Mouse (Mus musculus): ENCODE measurements at regions not wholly inside any gene's neighbourhood (a gene's known extent, or its start where the extent isn't known, plus 50 kb on each side); places are given as distances from the start of the nearest gene placed in this dataset.

- Histone ChIP-seq H3K27ac (no peak overlapping the region), H3K4me2 (no peak overlapping the region), H3K36me3 (no peaks in the 10 kb centered on the region), H3K9ac (no peak overlapping the region), H3K27me3 (no peaks in the 10 kb centered on the region), H3K4me3 (no peak overlapping the region), H3K4me1 (no peaks in the 10 kb centered on the region), H3K9me3 (no peaks in the 10 kb centered on the region)
- ATAC-seq (ENCODE audit: borderline replicate concordance, extremely low read depth, low FRiP score, low TSS enrichment) = no peak
- WGBS = 52% methylated on average over 6 of the region's 6 CpGs
Observed at GRCm38 (mm10) chr4:153885836-153886235, 71.2 kb upstream of the A430005L14Rik start.

DNA sequence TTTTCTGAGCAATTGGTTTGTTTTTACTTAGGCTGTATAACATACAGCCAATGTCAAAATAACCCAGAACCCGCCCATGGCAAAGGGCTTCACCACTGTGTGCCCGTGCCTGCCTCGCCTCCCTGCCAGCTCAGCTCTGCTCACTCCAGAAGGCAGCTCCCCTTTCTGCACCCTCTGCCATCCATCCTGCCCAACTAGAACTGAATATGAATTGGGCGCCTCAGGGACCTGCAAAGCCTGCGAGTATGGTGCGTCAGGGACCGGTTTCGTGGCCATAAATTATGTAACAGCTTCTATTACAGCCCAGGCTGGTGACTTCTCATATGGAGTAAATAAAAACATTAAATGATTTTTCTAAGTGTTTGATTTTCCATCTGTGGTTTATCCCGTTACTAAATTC lies 66.9 kb upstream of the A430005L14Rik start:
- Histone ChIP-seq H3K9ac (no peak overlapping the region), H3K27me3 (no peaks in the 10 kb centered on the region), H3K36me3 (no peaks in the 10 kb centered on the region), H3K9me3 (no peaks in the 10 kb centered on the region), H3K4me2 (no peak overlapping the region), H3K4me3 (no peak overlapping the region), H3K27ac (no peak overlapping the region), H3K4me1 (no peaks in the 10 kb centered on the region)
- 87% methylated on average over 9 of the region's 9 CpGs for WGBS
- ATAC-seq (ENCODE audit: borderline replicate concordance, extremely low read depth, low FRiP score, low TSS enrichment) = no peak

GRCm38 (mm10) chr4:153899721-153900120 lies 57.3 kb upstream of the A430005L14Rik start:
- no peak for ATAC-seq (ENCODE audit: borderline replicate concordance, extremely low read depth, low FRiP score, low TSS enrichment)
- no peak overlapping the region for H3K27ac ChIP-seq
- no peaks in the 10 kb centered on the region for H3K27me3 ChIP-seq
- H3K4me3 ChIP-seq = no peak overlapping the region
- no peaks in the 10 kb centered on the region for H3K4me1 ChIP-seq
- H3K36me3 ChIP-seq = no peaks in the 10 kb centered on the region
- no peak overlapping the region for H3K9ac ChIP-seq
- 61% methylated on average over 7 of the region's 7 CpGs for WGBS
- no peaks in the 10 kb centered on the region for H3K9me3 ChIP-seq
- H3K4me2 ChIP-seq = no peak overlapping the region

DNA sequence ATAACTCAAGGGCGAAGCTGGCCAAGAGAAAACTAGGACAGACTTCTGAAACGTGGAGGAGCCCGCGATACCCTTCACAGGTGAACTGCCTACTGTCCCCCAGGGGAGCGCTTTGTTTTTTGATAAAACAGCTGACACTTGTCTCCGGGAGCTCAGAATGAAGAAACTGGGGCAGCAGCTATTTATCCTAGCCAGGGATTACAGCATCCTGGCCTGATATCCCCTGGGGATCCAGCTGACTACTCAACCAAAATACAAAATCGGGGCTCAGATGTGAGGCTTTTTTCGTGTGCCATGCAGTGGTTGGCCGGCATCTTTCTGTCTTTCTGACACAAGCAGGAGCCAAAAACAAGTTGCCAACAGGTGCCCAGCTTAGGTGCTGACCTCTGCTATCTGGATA lies 52.0 kb upstream of the A430005L14Rik start:
- H3K27ac ChIP-seq = no peak overlapping the region
- H3K9me3 ChIP-seq = no peaks in the 10 kb centered on the region
- no peak overlapping the region for H3K4me2 ChIP-seq
- H3K4me3 ChIP-seq = no peak overlapping the region
- no peaks in the 10 kb centered on the region for H3K36me3 ChIP-seq
- H3K4me1 ChIP-seq = no peaks in the 10 kb centered on the region
- WGBS = 74% methylated on average over 9 of the region's 9 CpGs
- no peak overlapping the region for H3K9ac ChIP-seq
- ATAC-seq (ENCODE audit: borderline replicate concordance, extremely low read depth, low FRiP score, low TSS enrichment) = no peak
- H3K27me3 ChIP-seq = no peaks in the 10 kb centered on the region

- no peaks in the 10 kb centered on the region for H3K36me3 ChIP-seq
- WGBS = 41% methylated on average over 7 of the region's 7 CpGs
- no peak for ATAC-seq (ENCODE audit: borderline replicate concordance, extremely low read depth, low FRiP score, low TSS enrichment)
- H3K4me3 ChIP-seq = no peak overlapping the region
- no peaks in the 10 kb centered on the region for H3K4me1 ChIP-seq
- H3K27me3 ChIP-seq = no peaks in the 10 kb centered on the region
- H3K4me2 ChIP-seq = no peak overlapping the region
- no peak overlapping the region for H3K9ac ChIP-seq
- no peaks in the 10 kb centered on the region for H3K9me3 ChIP-seq
- no peak overlapping the region for H3K27ac ChIP-seq
Observed at GRCm38 (mm10) chr4:153905511-153905910, 51.5 kb upstream of the A430005L14Rik start.
